Mouse (Mus musculus) erythroblast, embryonic 14.5 days (primary cell): ENCODE data around the gene Zc3h6.

Experiments used
- GATA1 ChIP-seq: IDR thresholded peaks from 2 replicates; pipeline ENCODE4 v1.6.1; 2012; ENCODE audit warnings: low read length, inconsistent platforms, mixed read lengths
- TAL1 ChIP-seq: IDR thresholded peaks from 3 replicates; pipeline ENCODE4 v1.6.1; 2012; ENCODE audit warnings: low read length, inconsistent platforms, mixed read lengths

- TF ChIP-seq GATA1, result no peak
- TF ChIP-seq TAL1, result no peak
These were observed 649 bp downstream of the Zc3h6 start, which contains the start of gene Gm10762 for GRCm38 (mm10) chr2:128967661-128968441.
